Mouse (Mus musculus): ENCODE data around the gene Il23a. TPM values are rescaled to one million over a fixed set of nuclear protein-coding genes. Genes with fewer than 3 reads are reported as not detected.

Gene Il23a
- total and polyA plus RNA-seq, 3 experiments, result 0.32 to 3.6 (median 0.49) TPM

GRCm38 (mm10) chr10:128259946-128260345, 38.6 kb downstream of the Il23a start:
- Histone ChIP-seq H3K79me2 (replicated peaks; ENCODE audit: control insufficient read depth, extremely low read depth, insufficient read depth, poor library complexity, severe bottlenecking) (no peaks in the 10 kb centered on the region), H3K4me1 (ENCODE audit: control insufficient read depth in 1 of 2, insufficient read depth in 2 of 2) (peaks cover 33 to 76% of the 10 kb centered on the region in 2 experiments), H3K27ac (ENCODE audit: insufficient read depth, low read depth) (peak overlapping the region; percentile 97), H3K27me3 (replicated peaks) (no peaks in the 10 kb centered on the region), H3K9ac (ENCODE audit: insufficient read depth, low read depth) (0 out of 2 replicates have a peak overlapping the region, but pooled peaks have one; percentile 53), H3K4me3 (replicated peaks in 1 of 3; ENCODE audit: low read depth in 2 of 3, low read length in 2 of 3, poor library complexity in 1 of 3) (peak overlapping the region in 1 of 3 experiments; percentile 35), H3K36me3 (replicated peaks in 1 of 2; ENCODE audit: control insufficient read depth in 1 of 2, insufficient read depth in 1 of 2, low read length in 1 of 2) (peaks cover 0 to 2% of the 10 kb centered on the region in 2 experiments), H3K9me3 (replicated peaks; ENCODE audit: low read length) (no peaks in the 10 kb centered on the region), H3K4me2 (ENCODE audit: insufficient read depth, low read depth, poor library complexity, severe bottlenecking) (peak overlapping the region; percentile 58)
- in situ Hi-C loops (cut with MboI; ENCODE audit: low pct_ligation_motif_present, low pct_unique_long_range_greater_than_20kb, low sequenced_read_pairs), result no loop called here
- peak; percentile 31 for DNase-seq (ENCODE audit: extremely low read depth)
- TF ChIP-seq TCF12 (IDR thresholded peaks at IDR 0.05; ENCODE audit: low read depth, low read length) (peak; percentile 66; the same call in 1 of the 2 replicates), BHLHE40 (IDR thresholded peaks at IDR 0.05; ENCODE audit: low read depth, low read length) (peak; percentile 82), NRF1 (IDR thresholded peaks at IDR 0.05; ENCODE audit: low read depth, low read length) (no peak), MAFK (IDR thresholded peaks at IDR 0.05; ENCODE audit: insufficient replicate concordance, low read length) (no peak), MYC (IDR thresholded peaks at IDR 0.05; ENCODE audit: low read depth, low read length) (peak; percentile 61), ZMIZ1 (IDR thresholded peaks at IDR 0.05; ENCODE audit: low read depth, low read length) (no peak), JUND (conservative IDR thresholded peaks at IDR 0.05; ENCODE audit: low read depth, low read length) (no peak), ETS1 (conservative IDR thresholded peaks at IDR 0.05; ENCODE audit: low read depth, low read length) (0 out of 2 replicates have a peak, but pooled peaks have one; percentile 20), MAX (IDR thresholded peaks at IDR 0.05; ENCODE audit: low read length) (peak; percentile 45; the same call in 1 of the 2 replicates), IRF4 (IDR thresholded peaks at IDR 0.05; ENCODE audit: low read depth, low read length) (no peak), NELFE (IDR thresholded peaks at IDR 0.05; ENCODE audit: low read depth, low read length) (no peak), USF2 (conservative IDR thresholded peaks at IDR 0.05; ENCODE audit: low read depth, low read length) (no peak), KAT2A (IDR thresholded peaks at IDR 0.05; ENCODE audit: insufficient replicate concordance, low read length) (no peak), JUN (IDR thresholded peaks at IDR 0.05; ENCODE audit: insufficient read depth, low read depth, low read length) (no peak), GABPA (IDR thresholded peaks at IDR 0.05; ENCODE audit: insufficient replicate concordance, low read depth, low read length) (no peak)
- dilution Hi-C loops (cut with MboI; ENCODE audit: extremely low pct_ligation_motif_present, extremely low pct_unique_long_range_greater_than_20kb, low sequenced_read_pairs), result no loop called here

- Histone ChIP-seq H3K9ac (ENCODE audit: insufficient read depth, low read depth) (peak overlapping the region; percentile 53), H3K27me3 (replicated peaks) (no peaks in the 10 kb centered on the region), H3K36me3 (replicated peaks in 1 of 2; ENCODE audit: control insufficient read depth in 1 of 2, insufficient read depth in 1 of 2, low read length in 1 of 2) (peaks cover 0 to 8% of the 10 kb centered on the region in 2 experiments), H3K4me3 (replicated peaks in 1 of 3; ENCODE audit: low read depth in 2 of 3, low read length in 2 of 3, poor library complexity in 1 of 3) (no peak overlapping the region), H3K79me2 (replicated peaks; ENCODE audit: control insufficient read depth, extremely low read depth, insufficient read depth, poor library complexity, severe bottlenecking) (no peaks in the 10 kb centered on the region), H3K9me3 (replicated peaks; ENCODE audit: low read length) (no peaks in the 10 kb centered on the region), H3K4me2 (ENCODE audit: insufficient read depth, low read depth, poor library complexity, severe bottlenecking) (peak overlapping the region; percentile 58), H3K4me1 (ENCODE audit: control insufficient read depth in 1 of 2, insufficient read depth in 2 of 2) (peaks cover 33 to 69% of the 10 kb centered on the region in 2 experiments), H3K27ac (ENCODE audit: insufficient read depth, low read depth) (peak overlapping the region; percentile 97)
- dilution Hi-C loops (cut with MboI; ENCODE audit: extremely low pct_ligation_motif_present, extremely low pct_unique_long_range_greater_than_20kb, low sequenced_read_pairs), result no loop called here
- DNase-seq (ENCODE audit: extremely low read depth), result peak; percentile 90
- in situ Hi-C loops (cut with MboI; ENCODE audit: low pct_ligation_motif_present, low pct_unique_long_range_greater_than_20kb, low sequenced_read_pairs), result no loop called here
- peak; percentile 90 for TF ChIP-seq TCF12 (IDR thresholded peaks at IDR 0.05; ENCODE audit: low read depth, low read length)
- peak; percentile 96 for TF ChIP-seq ETS1 (conservative IDR thresholded peaks at IDR 0.05; ENCODE audit: low read depth, low read length)
- no peak for TF ChIP-seq NELFE (IDR thresholded peaks at IDR 0.05; ENCODE audit: low read depth, low read length)
- 0 out of 2 replicates have a peak, but pooled peaks have one; percentile 53 for TF ChIP-seq UBTF (IDR thresholded peaks at IDR 0.05; ENCODE audit: low read depth, low read length)
- peak; percentile 84 for TF ChIP-seq EP300 (IDR thresholded peaks at IDR 0.05; ENCODE audit: low read length)
- TF ChIP-seq MAZ (IDR thresholded peaks at IDR 0.05; ENCODE audit: low read depth, low read length), result no peak
- peak; percentile 81 for TF ChIP-seq TBP (conservative IDR thresholded peaks at IDR 0.05; ENCODE audit: low read depth, low read length)
- TF ChIP-seq POLR2A (IDR thresholded peaks at IDR 0.05; ENCODE audit: low read depth, low read length), result peak; percentile 57
- TF ChIP-seq BHLHE40 (IDR thresholded peaks at IDR 0.05; ENCODE audit: low read depth, low read length), result peak; percentile 83
- no peak; the same call in 1 of the 2 replicates for TF ChIP-seq MXI1 (IDR thresholded peaks at IDR 0.05; ENCODE audit: low read depth, low read length)
- no peak for TF ChIP-seq RCOR1 (conservative IDR thresholded peaks at IDR 0.05; ENCODE audit: low read depth, low read length)
- TF ChIP-seq SIN3A (IDR thresholded peaks at IDR 0.05; ENCODE audit: low read length), result peak; percentile 83; the same call in 1 of the 2 replicates
- no peak for TF ChIP-seq RAD21 (IDR thresholded peaks at IDR 0.05; ENCODE audit: low read depth, low read length)
- no peak for TF ChIP-seq ZC3H11A (IDR thresholded peaks at IDR 0.05; ENCODE audit: low read depth, low read length)
- peak; percentile 73; the same call in 1 of the 2 replicates for TF ChIP-seq MEF2A (IDR thresholded peaks at IDR 0.05; ENCODE audit: borderline replicate concordance, low read depth, low read length)
- TF ChIP-seq GABPA (IDR thresholded peaks at IDR 0.05; ENCODE audit: insufficient replicate concordance, low read depth, low read length), result no peak
- no peak; the same call in 1 of the 2 replicates for TF ChIP-seq ZNF384 (IDR thresholded peaks at IDR 0.05; ENCODE audit: low read depth, low read length)
- no peak for TF ChIP-seq USF1 (IDR thresholded peaks at IDR 0.05; ENCODE audit: low read depth, low read length)
- no peak for TF ChIP-seq ZKSCAN1 (IDR thresholded peaks at IDR 0.05; ENCODE audit: borderline replicate concordance, low read depth, low read length)
- TF ChIP-seq E2F4 (IDR thresholded peaks at IDR 0.05; ENCODE audit: insufficient replicate concordance, low read depth, low read length), result no peak
- no peak for TF ChIP-seq PAX5 (IDR thresholded peaks at IDR 0.05; ENCODE audit: low read length)
- TF ChIP-seq MAX (IDR thresholded peaks at IDR 0.05; ENCODE audit: low read length), result peak; percentile 18; the same call in 1 of the 2 replicates
Measured at GRCm38 (mm10) chr10:128258953-128259352, 39.6 kb downstream of the Il23a start.
